Mouse (Mus musculus) spleen, embryonic (tissue): Measurements from ENCODE around the gene Snx25.

Source experiments
- CTCF ChIA-PET: fragments of 350-600 bp; sonication (Branson Sonifier 250); formaldehyde crosslinking; loops from one replicate; lab custom pipeline; 2022; lab: Charles Lee

The Snx25 gene

DNA sequence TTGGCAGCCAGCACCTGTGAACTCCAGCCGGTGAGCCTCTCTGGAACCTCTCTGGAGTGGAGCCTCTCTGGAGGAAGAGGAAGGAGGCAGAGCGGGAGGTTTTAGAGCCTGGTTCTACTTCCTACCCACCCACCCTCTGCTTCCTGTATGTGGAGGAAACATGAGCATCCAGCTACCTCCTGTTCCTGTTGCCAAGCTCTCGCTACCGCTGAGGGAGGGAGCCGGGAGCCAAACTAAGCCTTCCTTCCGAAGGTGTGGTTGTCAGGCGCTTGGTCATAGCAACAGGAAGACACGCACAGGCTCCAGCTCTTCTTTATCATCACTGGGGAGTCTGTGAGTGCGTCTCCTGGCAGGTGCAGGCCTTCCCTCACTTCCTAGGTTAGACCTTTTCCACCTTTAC is 129.8 kb downstream of the Snx25 start:
- CTCF ChIA-PET, result no interaction called here

DNA sequence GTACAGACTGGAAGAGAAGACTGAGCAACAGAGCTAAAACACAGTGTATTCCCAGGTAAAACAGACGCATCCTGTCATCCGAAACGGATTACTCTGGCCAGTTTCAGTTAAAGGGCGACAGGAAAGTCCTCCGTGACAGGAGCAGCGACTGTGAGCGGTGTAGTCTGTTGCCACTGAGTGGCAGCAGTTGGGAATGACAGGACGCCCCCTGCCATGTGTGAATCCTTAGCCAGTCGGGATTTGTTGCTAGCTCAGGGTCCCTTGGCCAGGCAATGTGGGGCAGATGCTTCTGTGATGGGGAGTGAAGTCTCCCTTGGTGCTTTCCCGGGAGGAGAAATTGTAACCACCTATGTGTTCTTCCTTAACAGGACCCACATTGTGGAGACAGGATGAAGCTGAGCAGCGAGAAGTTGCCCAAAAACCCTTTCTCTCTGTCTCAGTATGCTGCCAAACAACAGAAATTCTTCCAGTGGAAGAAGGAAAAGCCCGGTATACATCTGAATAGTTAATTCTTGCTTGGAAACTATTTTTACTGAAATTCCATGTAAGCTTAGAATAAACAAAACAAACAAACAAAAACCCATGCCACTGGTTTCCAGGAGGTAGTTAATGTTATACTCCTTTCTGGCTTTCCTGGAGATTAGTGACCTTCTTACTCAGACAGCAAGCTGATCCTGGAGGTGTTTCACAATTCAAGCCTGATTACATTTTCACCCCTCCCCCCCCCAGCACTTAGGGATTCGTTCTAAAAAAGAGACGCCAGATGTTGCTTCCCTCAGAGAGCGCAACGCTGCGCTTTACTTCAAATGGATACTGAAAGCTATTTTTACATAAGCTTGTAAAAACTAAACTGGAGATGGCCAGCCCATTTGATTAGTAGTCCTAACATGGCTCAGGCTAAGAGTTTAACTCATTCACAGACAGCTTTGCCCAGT is 140.9 kb downstream of the Snx25 start:
- CTCF ChIA-PET, result no interaction called here

GRCm38 (mm10) chr8:46010306-46010705 is 141.7 kb downstream of the Snx25 start:
- CTCF ChIA-PET, result no interaction called here

DNA sequence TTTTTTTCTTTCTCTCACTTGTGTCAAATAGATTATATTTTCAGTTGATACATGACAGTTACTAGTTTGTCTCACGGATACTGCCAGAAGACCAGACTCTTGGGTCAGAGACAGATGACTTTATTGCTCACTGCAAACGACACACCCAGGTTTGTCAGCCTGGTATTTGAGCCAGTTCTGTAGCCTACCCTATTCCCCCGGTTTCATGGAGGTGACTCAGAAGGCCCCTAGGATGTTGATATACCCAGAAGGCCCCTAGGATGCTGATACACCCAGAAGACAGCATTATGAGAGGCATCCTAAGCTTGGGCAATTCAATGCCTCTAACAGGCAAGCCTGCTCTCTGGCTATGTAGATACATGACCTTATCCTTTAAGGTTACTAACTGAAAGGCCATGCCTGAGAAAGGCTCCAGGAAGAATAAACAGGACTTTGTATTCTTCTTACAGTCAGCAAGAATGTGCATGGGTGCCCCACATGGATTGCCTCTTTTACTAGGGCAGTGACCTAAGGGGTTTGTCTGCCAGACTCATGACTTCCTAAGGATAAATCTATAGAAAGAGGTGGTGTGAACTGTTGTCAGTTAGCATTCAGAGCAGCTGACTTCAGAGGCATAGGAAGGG is 144.8 kb downstream of the Snx25 start:
- CTCF ChIA-PET, result no interaction called here

GRCm38 (mm10) chr8:46005596-46005995 is 146.4 kb downstream of the Snx25 start, which contains the start of gene Ankrd37:
Gene Ankrd37 (minus strand): TSS chr8:46005707.
- CTCF ChIA-PET, result no interaction called here

- CTCF ChIA-PET, result no interaction called here
These were observed 151.9 kb downstream of the Snx25 start for GRCm38 (mm10) chr8:45999784-46000705.

DNA sequence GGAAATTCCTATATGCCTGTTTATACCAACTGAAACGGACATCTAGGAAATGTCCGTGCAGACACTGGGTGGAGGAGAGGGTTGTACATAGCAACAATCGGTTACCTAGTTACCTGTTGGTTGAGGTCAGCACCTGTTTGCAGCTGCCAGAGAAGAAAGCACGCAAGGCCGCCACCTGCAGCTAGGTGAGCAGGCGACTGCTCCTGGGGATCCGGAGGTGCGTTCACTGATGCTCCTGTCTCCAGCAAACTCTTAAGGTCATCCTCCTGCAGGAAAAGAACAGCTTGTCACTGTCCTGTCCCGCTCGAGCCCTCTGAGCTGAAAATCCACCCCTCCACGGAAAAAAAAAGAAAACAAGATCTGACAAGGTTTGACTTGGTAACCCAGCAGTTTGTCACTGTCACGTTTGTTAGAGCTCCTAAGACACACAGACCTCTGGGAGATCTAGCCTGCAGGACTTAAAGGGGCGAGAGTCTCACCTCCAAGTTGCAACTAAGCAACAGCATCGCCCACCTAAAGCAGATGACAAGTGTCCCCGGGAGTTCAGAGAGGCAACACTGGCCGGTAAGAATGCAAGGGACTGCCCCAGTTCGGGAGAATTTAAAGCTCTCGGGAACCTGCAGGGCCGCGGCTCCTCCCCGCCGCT is 152.7 kb downstream of the Snx25 start, which contains the start of gene Lrp2bp:
Gene Lrp2bp, plus strand, starts transcription at position 166 of the 646 bp plus-strand sequence.
- CTCF ChIA-PET, result interaction anchor here (0.9 kb wide), 1 partner anchor 24 kb away, joined by 3 read pairs; the partner anchor contains the start of gene Ufsp2

- CTCF ChIA-PET, result no interaction called here
These were observed 153.7 kb downstream of the Snx25 start for GRCm38 (mm10) chr8:45998228-45998627.

- CTCF ChIA-PET, result no interaction called here
These were observed 156.4 kb downstream of the Snx25 start for GRCm38 (mm10) chr8:45995576-45995975.

- CTCF ChIA-PET, result no interaction called here
These were observed 157.8 kb downstream of the Snx25 start for GRCm38 (mm10) chr8:45994111-45994510.

DNA sequence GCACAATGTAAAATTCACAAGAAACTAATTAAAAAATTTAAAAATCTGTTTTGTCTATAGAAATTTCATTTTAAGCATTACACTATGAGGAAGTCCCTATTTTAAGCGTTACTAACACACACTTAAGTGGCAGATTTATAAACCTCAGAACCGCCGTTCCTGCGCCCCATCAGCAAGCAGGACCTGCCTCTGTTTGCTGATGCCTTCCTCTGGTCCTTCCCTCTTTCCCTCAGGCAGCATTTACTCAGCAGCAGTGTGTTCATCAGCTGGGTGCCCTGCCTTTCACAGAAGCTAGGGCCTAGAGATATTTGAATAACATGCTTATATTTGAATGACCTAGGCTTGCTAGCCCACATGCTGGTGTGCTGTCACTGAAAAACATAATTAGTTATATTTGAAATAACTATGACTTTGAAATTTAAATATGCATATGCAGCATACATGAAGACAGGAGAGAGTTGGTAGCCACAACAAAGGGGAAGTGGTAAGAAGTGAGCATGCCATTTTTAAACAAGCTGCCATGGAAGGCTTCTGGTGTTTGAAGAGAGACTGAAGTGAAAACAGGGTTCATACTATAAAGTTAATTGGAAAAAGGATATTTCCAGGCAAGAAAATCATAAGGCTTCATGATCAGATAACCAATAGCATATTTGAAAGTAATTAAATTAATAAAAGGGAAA is 161.2 kb downstream of the Snx25 start:
- CTCF ChIA-PET, result no interaction called here

- CTCF ChIA-PET, result no interaction called here
These were observed 163.8 kb downstream of the Snx25 start for GRCm38 (mm10) chr8:45988189-45988588.

- CTCF ChIA-PET, result no interaction called here
These were observed 165.3 kb downstream of the Snx25 start for GRCm38 (mm10) chr8:45986665-45987064.
